Mouse (Mus musculus) thymus, adult 2 months (tissue): Measurements from ENCODE around the gene Ifnar2.

Experiments
- CTCF ChIP-seq: fragments of 200-500 bp; IDR thresholded peaks from 2 replicates; pipeline ENCODE4 v1.5.1; 2012; ENCODE audit warnings: mild to moderate bottlenecking, control low read depth, low read length, moderate library complexity, borderline replicate concordance; ENCODE audit not compliant: control insufficient read depth, poor library complexity, insufficient read depth; ENCODE audit errors: extremely low read depth
- POLR2A ChIP-seq: fragments of 200-500 bp; IDR thresholded peaks from 2 replicates; pipeline ENCODE4 v1.6.1; 2012; ENCODE audit warnings: mild to moderate bottlenecking, low read length, control low read depth, moderate library complexity; ENCODE audit not compliant: control insufficient read depth, poor library complexity, insufficient read depth; ENCODE audit errors: extremely low read depth

DNA sequence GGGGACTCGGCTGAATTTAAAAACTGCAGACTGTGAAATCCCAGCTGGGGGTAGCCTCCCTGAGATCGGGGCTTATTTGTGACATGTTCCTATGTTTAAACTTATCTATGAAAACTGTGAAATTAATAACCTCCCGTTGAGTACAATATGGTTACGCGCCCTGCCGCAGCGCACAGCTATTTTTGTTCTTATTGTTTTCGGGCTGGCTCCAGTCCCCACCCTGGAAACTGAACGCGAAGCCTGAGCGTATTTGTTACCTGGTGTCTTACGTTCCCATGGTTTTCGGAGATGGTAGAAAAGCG is 24.4 kb upstream of the Ifnar2 start:
- TF ChIP-seq CTCF (no peak), POLR2A (no peak)
